Mouse (Mus musculus): ENCODE measurements around the gene Gm8978. TPM values are rescaled to one million over a fixed set of nuclear protein-coding genes. Genes with fewer than 3 reads are reported as not detected.
"Not testable (repeated sequence)": the region's sequence is repeated elsewhere in the genome, so short reads cannot be mapped to it uniquely, and the experiment has no call there.

Gm8978 gene
- not detected in 2 replicates for polyA plus RNA-seq (2012; ENCODE audit: insufficient read depth, insufficient read length, missing spikeins)

DNA sequence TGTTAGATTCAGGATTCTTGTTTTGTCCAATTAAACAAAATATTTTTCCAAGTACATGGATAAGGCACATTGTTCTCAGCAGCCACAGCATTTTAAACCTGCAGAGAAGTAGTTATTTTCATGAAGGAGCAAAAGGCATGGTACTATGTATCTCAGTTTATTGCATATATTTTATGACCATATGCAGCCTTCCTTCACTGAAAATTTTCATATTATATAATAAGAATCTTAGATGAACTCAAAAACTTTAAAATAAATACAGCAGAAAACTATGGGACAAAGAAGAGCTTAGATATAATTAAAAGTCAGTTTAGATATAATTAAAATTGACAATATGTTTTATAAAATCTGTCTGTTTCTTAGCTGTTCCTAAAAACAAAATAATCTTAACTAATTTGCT lies at the start of gene Gm8978:
Gene Gm8978 (minus strand): TSS at position 101 of the 400 bp plus-strand sequence.
- H3K4me3 ChIP-seq (ENCODE audit: insufficient read depth, low read depth, low read length); H3K4me1 ChIP-seq (ENCODE audit: control insufficient read depth, insufficient read depth, insufficient read length, low read length); H3K27ac ChIP-seq (replicated peaks; ENCODE audit: low read depth, low read length): not testable (repeated sequence)

DNA sequence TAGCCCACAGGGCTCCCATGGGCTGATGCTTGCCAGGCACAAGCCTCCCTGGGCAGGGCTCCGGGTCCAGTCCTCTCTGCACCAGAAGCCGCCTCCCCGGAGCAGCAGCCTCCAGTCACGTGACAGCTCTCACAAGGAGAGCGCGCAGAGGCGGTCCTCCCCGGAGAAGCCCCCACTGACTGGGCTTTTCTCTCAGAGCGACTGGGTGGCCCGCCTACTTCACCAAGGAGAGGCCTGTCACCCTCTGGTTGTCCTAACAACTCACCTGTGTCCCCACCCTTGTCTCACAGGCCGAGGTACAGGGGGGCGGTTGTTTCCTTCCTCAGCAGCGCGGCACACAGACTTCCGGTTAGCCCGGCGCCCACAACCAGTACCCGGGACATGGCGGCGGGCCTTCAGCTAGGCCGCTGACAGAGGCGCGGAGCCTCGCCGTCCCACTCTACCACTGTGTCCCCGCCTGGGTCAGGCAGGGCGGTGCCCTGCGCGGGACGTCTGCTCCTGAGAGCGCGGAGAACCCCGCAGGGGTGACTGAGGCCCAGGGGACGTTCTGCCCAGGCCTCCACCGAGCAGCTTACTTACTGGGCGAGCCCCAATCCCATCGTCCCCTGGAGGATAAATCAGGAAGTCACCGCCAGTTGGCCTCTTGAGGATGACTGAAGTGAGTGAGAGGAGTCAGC lies 35.3 kb downstream of the Gm8978 start:
- Histone ChIP-seq H3K4me3 (ENCODE audit: insufficient read depth, low read depth, low read length) (peak overlapping the region; percentile 67), H3K27ac (replicated peaks; ENCODE audit: low read depth, low read length) (peak overlapping the region; percentile 48)
- H3K4me1 ChIP-seq (ENCODE audit: control insufficient read depth, insufficient read depth, insufficient read length, low read length), result not testable (repeated sequence)

GRCm38 (mm10) chr19:33568551-33568950 lies 56.5 kb downstream of the Gm8978 start:
- H3K4me1 ChIP-seq (ENCODE audit: control insufficient read depth, insufficient read depth, insufficient read length, low read length); H3K4me3 ChIP-seq (ENCODE audit: insufficient read depth, low read depth, low read length); H3K27ac ChIP-seq (replicated peaks; ENCODE audit: low read depth, low read length): not testable (repeated sequence)

Other genes with a start within 250 kb of the Gm8978 start
- gene Rnls, start 233.0 kb downstream of the Gm8978 start, polyA plus RNA-seq (2012; ENCODE audit: insufficient read depth, insufficient read length, missing spikeins), result 3.8 and 4.5 TPM in 2 replicates
- gene Lipo4, start 107.5 kb downstream of the Gm8978 start, polyA plus RNA-seq (2012; ENCODE audit: insufficient read depth, insufficient read length, missing spikeins), result not detected in 2 replicates
- gene Lipo2, start 126.1 kb upstream of the Gm8978 start, polyA plus RNA-seq (2012; ENCODE audit: insufficient read depth, insufficient read length, missing spikeins), result not detected in 2 replicates
- 12.1 and 16.7 TPM in 2 replicates for gene Lipo3, start 136.7 kb upstream of the Gm8978 start, polyA plus RNA-seq (2012; ENCODE audit: insufficient read depth, insufficient read length, missing spikeins)
- not detected in 2 replicates for gene Lipo1, start 162.2 kb upstream of the Gm8978 start, polyA plus RNA-seq (2012; ENCODE audit: insufficient read depth, insufficient read length, missing spikeins)